Mouse (Mus musculus) heart, postnatal 4 days (tissue): Measurements from ENCODE around the gene Cox7a2l. TPM values are rescaled to one million over a fixed set of nuclear protein-coding genes. Genes with fewer than 3 reads are reported as not detected.
A peak's percentile ranks its signal among the peaks of the same experiment; 100 is the strongest.

ENCODE experiments used
- DNase-seq: peaks from one replicate; pipeline ENCODE4 v3.0.0; 2021
- total RNA-seq, 2 experiments: library from RNA; stranded (reverse); gene quantifications; 2 replicates each; pipeline ENCODE4 v1.2.3; 2021

Cox7a2l gene
- total RNA-seq, 2 experiments from 2014 or later: 289 to 300 TPM

GRCm38 (mm10) chr17:83526624-83527532 is 9.7 kb upstream of the Cox7a2l start:
- peak; percentile 67 for DNase-seq

- no peak for DNase-seq
Observed at GRCm38 (mm10) chr17:83526091-83526561, 9.0 kb upstream of the Cox7a2l start.

GRCm38 (mm10) chr17:83525596-83525995 is 8.5 kb upstream of the Cox7a2l start:
- DNase-seq: no peak

- no peak for DNase-seq
Observed at GRCm38 (mm10) chr17:83524753-83525152, 7.6 kb upstream of the Cox7a2l start.

- DNase-seq: no peak
Observed at GRCm38 (mm10) chr17:83522590-83523379, 5.7 kb upstream of the Cox7a2l start.

- DNase-seq: no peak
Observed at GRCm38 (mm10) chr17:83521881-83522280, 4.8 kb upstream of the Cox7a2l start.

- DNase-seq: peak; percentile 92
Observed at GRCm38 (mm10) chr17:83514213-83514701, 2.9 kb downstream of the Cox7a2l start.

GRCm38 (mm10) chr17:83513655-83514212 is 3.4 kb downstream of the Cox7a2l start:
- no peak for DNase-seq

- no peak for DNase-seq
Observed at GRCm38 (mm10) chr17:83512130-83512529, 5.0 kb downstream of the Cox7a2l start.

GRCm38 (mm10) chr17:83503693-83504092 is 13.4 kb downstream of the Cox7a2l start:
- DNase-seq: no peak

GRCm38 (mm10) chr17:83499692-83500091 is 17.4 kb downstream of the Cox7a2l start:
- DNase-seq: no peak

GRCm38 (mm10) chr17:83498889-83499288 is 18.2 kb downstream of the Cox7a2l start:
- no peak for DNase-seq

- DNase-seq: no peak
Observed at GRCm38 (mm10) chr17:83487762-83488161, 29.4 kb downstream of the Cox7a2l start.

GRCm38 (mm10) chr17:83483784-83484183 is 33.3 kb downstream of the Cox7a2l start:
- no peak for DNase-seq

GRCm38 (mm10) chr17:83482817-83483536 is 34.2 kb downstream of the Cox7a2l start:
- DNase-seq: no peak

- DNase-seq: peak; percentile 18
Observed at GRCm38 (mm10) chr17:83481551-83481950, 35.6 kb downstream of the Cox7a2l start.

GRCm38 (mm10) chr17:83477089-83477488 is 40.0 kb downstream of the Cox7a2l start:
- no peak for DNase-seq

- DNase-seq: no peak
Observed at GRCm38 (mm10) chr17:83469586-83469985, 47.5 kb downstream of the Cox7a2l start.

GRCm38 (mm10) chr17:83466697-83467251 is 50.4 kb downstream of the Cox7a2l start:
- DNase-seq: no peak

GRCm38 (mm10) chr17:83465969-83466368 is 51.2 kb downstream of the Cox7a2l start:
- no peak for DNase-seq

- no peak for DNase-seq
Observed at GRCm38 (mm10) chr17:83457271-83457670, 59.9 kb downstream of the Cox7a2l start.

GRCm38 (mm10) chr17:83453587-83453986 is 63.5 kb downstream of the Cox7a2l start:
- DNase-seq: no peak
